Mouse (Mus musculus): ENCODE measurements around the gene Cux1. TPM values are rescaled to one million over a fixed set of nuclear protein-coding genes. Genes with fewer than 3 reads are reported as not detected.

Cux1 gene
- polyA plus RNA-seq, 1 experiment from 2014 or later: 112 TPM

DNA sequence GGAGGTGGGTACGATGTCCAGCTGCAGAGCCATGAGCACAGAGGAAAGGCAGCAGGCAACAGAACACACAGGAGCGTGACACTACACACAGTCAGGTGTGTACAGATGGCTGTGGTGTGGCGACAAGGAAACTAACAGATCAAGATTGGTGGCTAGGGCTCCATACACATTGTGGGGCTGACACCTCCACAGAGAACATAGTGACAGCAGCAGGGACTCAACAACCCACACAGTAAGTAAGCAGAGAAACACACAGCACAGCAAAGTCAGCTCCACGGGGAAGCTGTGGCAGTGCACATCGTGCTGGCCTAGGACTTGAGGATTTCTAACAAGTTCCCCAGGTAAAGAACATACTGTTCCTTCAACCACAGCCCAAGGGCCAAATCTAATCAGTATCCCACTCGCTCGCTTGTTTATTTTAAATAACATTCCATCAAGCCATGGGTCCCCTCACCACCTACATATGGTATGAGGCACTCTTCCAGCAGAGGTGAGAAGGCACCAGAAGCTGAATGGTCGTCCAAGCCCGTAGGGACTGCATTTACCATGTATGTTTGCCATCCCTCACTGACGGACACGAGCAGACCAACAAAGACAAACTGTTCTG, 108.3 kb downstream of the Cux1 start:
- Histone ChIP-seq H3K36me3 (ENCODE audit: control insufficient read depth, insufficient read depth, low read length) (no peaks in the 10 kb centered on the region), H3K4me3 (replicated peaks; ENCODE audit: low read depth, low read length) (no peak overlapping the region), H3K4me2 (ENCODE audit: low read length) (no peak overlapping the region), H3K27ac (replicated peaks; ENCODE audit: low read depth, low read length) (no peak overlapping the region), H3K27me3 (ENCODE audit: control insufficient read depth, insufficient read depth, low read length) (no peaks in the 10 kb centered on the region), H3K9ac (replicated peaks; ENCODE audit: low read length) (no peak overlapping the region), H3K4me1 (ENCODE audit: control insufficient read depth, insufficient read depth, low read length) (no peaks in the 10 kb centered on the region), H3K9me3 (ENCODE audit: control insufficient read depth, low read length) (no peaks in the 10 kb centered on the region)
- DNase-seq: no peak
- WGBS: 91% methylated on average over 11 of the region's 11 CpGs
- ATAC-seq (ENCODE audit: low FRiP score, low TSS enrichment): no peak

DNA sequence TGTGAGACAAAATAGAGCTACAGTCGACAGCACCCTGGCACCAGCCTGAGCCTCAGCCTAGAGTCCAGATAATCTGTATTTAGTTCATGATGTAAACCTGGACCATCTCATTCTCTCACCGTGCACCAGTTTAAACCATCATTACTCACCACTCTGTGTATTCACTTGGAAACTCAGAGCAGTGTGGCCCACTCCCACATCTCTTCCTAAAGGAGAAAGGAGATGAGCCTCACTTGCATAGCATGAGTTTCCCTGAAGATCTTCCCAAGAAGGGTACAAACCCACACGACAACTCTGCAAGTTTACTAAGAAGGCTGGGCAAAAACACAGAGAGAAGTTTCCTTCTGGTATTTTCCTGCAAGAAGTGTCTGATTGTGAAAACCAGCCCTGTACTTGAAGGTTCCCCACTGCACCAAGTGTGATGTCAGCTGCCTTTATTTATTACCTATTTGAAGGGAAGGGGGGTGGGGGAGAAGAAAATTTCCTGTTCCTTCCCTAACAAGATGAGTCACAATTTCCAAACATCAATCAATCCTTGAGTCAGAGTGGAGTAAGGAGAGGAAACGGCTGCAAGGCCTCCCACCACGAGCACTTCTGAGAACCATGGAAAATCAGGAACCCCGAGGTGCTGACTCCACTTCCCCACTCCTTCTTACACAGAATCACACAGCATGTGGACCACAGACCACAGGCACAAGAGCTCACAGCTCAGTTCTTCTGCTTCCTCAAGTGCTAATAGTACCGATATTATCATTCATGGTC, 109.0 kb downstream of the Cux1 start:
- no peak overlapping the region for H3K4me2 ChIP-seq (ENCODE audit: low read length)
- WGBS: 77% methylated on average over 7 of the region's 7 CpGs
- H3K27ac ChIP-seq (replicated peaks; ENCODE audit: low read depth, low read length): no peak overlapping the region
- no peaks in the 10 kb centered on the region for H3K27me3 ChIP-seq (ENCODE audit: control insufficient read depth, insufficient read depth, low read length)
- DNase-seq (no peak), ATAC-seq (ENCODE audit: low FRiP score, low TSS enrichment) (no peak)
- no peaks in the 10 kb centered on the region for H3K4me1 ChIP-seq (ENCODE audit: control insufficient read depth, insufficient read depth, low read length)
- H3K9ac ChIP-seq (replicated peaks; ENCODE audit: low read length): no peak overlapping the region
- H3K9me3 ChIP-seq (ENCODE audit: control insufficient read depth, low read length): no peaks in the 10 kb centered on the region
- H3K4me3 ChIP-seq (replicated peaks; ENCODE audit: low read depth, low read length): no peak overlapping the region
- H3K36me3 ChIP-seq (ENCODE audit: control insufficient read depth, insufficient read depth, low read length): no peaks in the 10 kb centered on the region

DNA sequence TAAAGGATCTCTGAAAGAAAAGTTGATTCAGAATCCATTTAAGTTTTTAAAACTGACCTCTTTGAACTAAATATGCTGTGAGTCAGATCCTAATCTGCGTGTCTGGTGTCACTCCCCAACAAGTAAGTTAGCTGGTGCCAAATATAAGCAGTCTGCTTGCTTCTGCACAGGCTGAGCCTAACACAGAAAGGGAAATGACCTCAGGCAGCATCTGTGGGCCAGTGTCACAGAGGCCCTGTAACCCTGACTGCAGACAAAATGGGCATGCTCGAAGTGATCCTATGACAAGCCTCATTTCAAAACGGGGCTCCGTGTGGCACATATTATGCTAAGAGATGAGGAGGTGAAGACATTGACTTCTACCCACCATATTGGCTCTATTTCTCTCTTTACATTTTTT, 110.9 kb downstream of the Cux1 start:
- Histone ChIP-seq H3K27ac (replicated peaks; ENCODE audit: low read depth, low read length) (no peak overlapping the region), H3K4me2 (ENCODE audit: low read length) (no peak overlapping the region), H3K36me3 (ENCODE audit: control insufficient read depth, insufficient read depth, low read length) (no peaks in the 10 kb centered on the region), H3K27me3 (ENCODE audit: control insufficient read depth, insufficient read depth, low read length) (no peaks in the 10 kb centered on the region), H3K9me3 (ENCODE audit: control insufficient read depth, low read length) (no peaks in the 10 kb centered on the region), H3K9ac (replicated peaks; ENCODE audit: low read length) (no peak overlapping the region), H3K4me1 (ENCODE audit: control insufficient read depth, insufficient read depth, low read length) (no peaks in the 10 kb centered on the region), H3K4me3 (replicated peaks; ENCODE audit: low read depth, low read length) (no peak overlapping the region)
- ATAC-seq (ENCODE audit: low FRiP score, low TSS enrichment) (no peak), DNase-seq (no peak)
- 90% methylated on average over 4 of the region's 4 CpGs for WGBS

DNA sequence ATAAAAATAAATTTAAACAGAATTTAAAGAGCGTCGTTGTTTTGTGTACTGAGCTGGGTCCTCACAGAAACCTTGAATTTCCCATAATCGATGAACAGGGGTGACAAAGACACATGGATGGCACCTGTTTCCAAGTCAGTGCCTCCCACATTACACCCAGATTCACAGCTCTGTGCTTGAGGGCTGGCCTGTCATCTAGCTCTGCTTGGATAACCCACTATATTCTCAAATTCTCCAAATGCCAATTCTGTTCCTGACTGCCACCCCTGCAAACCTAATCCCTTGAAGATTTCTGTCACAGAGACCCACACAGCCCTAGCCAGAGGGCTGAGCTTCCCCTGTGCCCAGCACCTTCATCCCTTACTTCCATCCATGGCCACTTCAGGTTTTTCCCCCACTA, 114.6 kb downstream of the Cux1 start:
- Histone ChIP-seq H3K36me3 (ENCODE audit: control insufficient read depth, insufficient read depth, low read length) (no peaks in the 10 kb centered on the region), H3K4me2 (ENCODE audit: low read length) (no peak overlapping the region), H3K27me3 (ENCODE audit: control insufficient read depth, insufficient read depth, low read length) (no peaks in the 10 kb centered on the region), H3K4me3 (replicated peaks; ENCODE audit: low read depth, low read length) (no peak overlapping the region), H3K9ac (replicated peaks; ENCODE audit: low read length) (no peak overlapping the region), H3K27ac (replicated peaks; ENCODE audit: low read depth, low read length) (no peak overlapping the region), H3K4me1 (ENCODE audit: control insufficient read depth, insufficient read depth, low read length) (no peaks in the 10 kb centered on the region), H3K9me3 (ENCODE audit: control insufficient read depth, low read length) (no peaks in the 10 kb centered on the region)
- DNase-seq (no peak), ATAC-seq (ENCODE audit: low FRiP score, low TSS enrichment) (no peak)
- 98% methylated on average over 3 of the region's 3 CpGs for WGBS

DNA sequence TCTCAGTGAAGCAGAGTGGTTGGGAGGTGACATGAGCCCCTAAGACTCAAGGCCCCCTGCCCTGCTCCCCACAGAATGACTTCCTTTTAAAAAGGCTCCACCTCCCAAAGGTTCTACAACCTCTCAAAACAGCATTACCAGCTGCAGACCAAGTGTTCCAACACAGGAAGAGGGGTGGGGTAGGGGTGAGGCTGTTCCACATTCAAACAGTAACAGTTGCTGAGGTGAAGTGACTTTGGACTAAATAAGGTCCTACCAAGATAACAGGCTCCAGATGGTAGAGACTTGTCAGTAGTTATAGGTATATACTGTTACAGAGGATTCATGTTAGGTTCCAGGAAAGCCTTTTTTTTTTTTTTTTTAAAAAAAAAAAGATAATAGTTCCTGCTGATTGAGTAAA, 117.5 kb downstream of the Cux1 start:
- H3K27me3 ChIP-seq (ENCODE audit: control insufficient read depth, insufficient read depth, low read length): no peaks in the 10 kb centered on the region
- no peak overlapping the region for H3K4me3 ChIP-seq (replicated peaks; ENCODE audit: low read depth, low read length)
- no peak for ATAC-seq (ENCODE audit: low FRiP score, low TSS enrichment)
- H3K27ac ChIP-seq (replicated peaks; ENCODE audit: low read depth, low read length): no peak overlapping the region
- no peaks in the 10 kb centered on the region for H3K4me1 ChIP-seq (ENCODE audit: control insufficient read depth, insufficient read depth, low read length)
- H3K4me2 ChIP-seq (ENCODE audit: low read length): no peak overlapping the region
- no peak for DNase-seq
- H3K9me3 ChIP-seq (ENCODE audit: control insufficient read depth, low read length): no peaks in the 10 kb centered on the region
- no peaks in the 10 kb centered on the region for H3K36me3 ChIP-seq (ENCODE audit: control insufficient read depth, insufficient read depth, low read length)
- H3K9ac ChIP-seq (replicated peaks; ENCODE audit: low read length): no peak overlapping the region

DNA sequence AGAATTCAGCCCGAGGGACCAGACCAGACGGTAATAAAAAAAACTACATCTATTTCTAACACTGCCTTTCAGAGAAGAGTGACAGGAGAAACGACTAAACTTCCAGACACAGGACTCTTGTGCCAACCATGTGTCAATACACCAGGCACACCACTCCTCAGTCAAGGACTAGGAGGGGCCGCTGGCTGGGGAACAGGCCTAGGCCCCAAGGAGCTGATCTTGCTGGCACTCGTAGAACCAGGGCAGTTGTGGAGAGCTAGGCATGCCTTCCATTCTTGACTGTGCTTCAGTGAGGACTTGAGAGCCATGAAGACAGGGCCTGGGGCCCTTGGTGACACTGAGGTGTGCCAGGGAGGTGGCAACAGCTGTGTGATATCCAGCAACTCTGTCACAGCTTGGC, 121.3 kb downstream of the Cux1 start:
- Histone ChIP-seq H3K9me3 (ENCODE audit: control insufficient read depth, low read length) (no peaks in the 10 kb centered on the region), H3K27me3 (ENCODE audit: control insufficient read depth, insufficient read depth, low read length) (no peaks in the 10 kb centered on the region), H3K4me1 (ENCODE audit: control insufficient read depth, insufficient read depth, low read length) (peaks cover 6% of the 10 kb centered on the region; the same call in 1 of the 2 replicates), H3K9ac (replicated peaks; ENCODE audit: low read length) (no peak overlapping the region), H3K36me3 (ENCODE audit: control insufficient read depth, insufficient read depth, low read length) (no peaks in the 10 kb centered on the region), H3K27ac (replicated peaks; ENCODE audit: low read depth, low read length) (no peak overlapping the region), H3K4me3 (replicated peaks; ENCODE audit: low read depth, low read length) (no peak overlapping the region), H3K4me2 (ENCODE audit: low read length) (no peak overlapping the region)
- no peak for DNase-seq
- WGBS: 90% methylated on average over 5 of the region's 5 CpGs
- no peak for ATAC-seq (ENCODE audit: low FRiP score, low TSS enrichment)

DNA sequence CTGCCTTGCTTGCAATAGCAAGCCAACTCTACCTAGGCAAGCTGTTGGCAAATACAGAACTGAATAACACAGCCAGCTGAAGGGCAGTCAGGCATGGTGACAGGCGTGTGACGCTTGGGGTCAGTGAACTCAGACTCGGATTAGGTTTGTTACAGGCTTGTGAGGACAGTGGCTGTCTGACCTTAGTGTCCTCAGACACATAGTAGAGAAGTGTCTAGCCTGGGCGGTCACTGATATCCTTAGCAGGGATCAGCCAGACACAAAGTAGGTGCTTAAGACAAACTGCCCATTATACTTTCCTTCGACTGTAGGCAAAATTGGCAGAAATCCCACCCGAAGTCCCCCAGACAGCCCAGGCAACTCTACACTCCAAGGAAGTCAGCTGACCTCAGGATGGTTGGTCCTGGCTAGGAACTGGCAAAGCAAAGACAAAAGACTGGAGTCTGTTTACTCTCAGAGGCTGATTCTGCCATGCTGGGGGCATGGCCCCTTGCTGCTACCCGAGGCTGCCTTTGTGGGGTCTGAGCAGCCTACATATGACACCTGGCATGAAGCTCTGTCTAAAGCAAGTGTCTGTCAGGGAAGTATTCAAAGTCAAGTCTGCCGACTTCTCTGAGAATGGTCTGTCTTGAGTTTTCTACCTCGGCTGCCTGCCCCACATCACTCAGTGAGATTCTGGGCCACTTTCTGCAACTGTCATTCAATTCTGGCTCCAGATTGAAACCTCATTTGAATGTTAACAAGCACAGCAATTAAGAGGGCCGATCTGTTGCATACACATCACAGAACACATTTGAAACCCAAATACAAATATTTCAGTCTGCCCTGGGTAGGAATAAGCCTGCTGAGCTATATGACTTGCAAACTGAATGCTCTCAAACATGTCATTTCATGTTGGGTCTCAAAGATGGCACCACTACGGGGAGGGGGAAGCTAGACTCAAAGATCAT, 124.8 kb downstream of the Cux1 start:
- DNase-seq (no peak), ATAC-seq (ENCODE audit: low FRiP score, low TSS enrichment) (no peak)
- WGBS: 61% methylated on average over 11 of the region's 11 CpGs
- Histone ChIP-seq H3K27me3 (ENCODE audit: control insufficient read depth, insufficient read depth, low read length) (no peaks in the 10 kb centered on the region), H3K9me3 (ENCODE audit: control insufficient read depth, low read length) (no peaks in the 10 kb centered on the region), H3K36me3 (ENCODE audit: control insufficient read depth, insufficient read depth, low read length) (no peaks in the 10 kb centered on the region), H3K4me1 (ENCODE audit: control insufficient read depth, insufficient read depth, low read length) (peaks cover 6% of the 10 kb centered on the region; the same call in 1 of the 2 replicates), H3K4me2 (ENCODE audit: low read length) (no peak overlapping the region), H3K27ac (replicated peaks; ENCODE audit: low read depth, low read length) (peak overlapping the region; percentile 26; the same call in 1 of the 2 replicates), H3K9ac (replicated peaks; ENCODE audit: low read length) (no peak overlapping the region), H3K4me3 (replicated peaks; ENCODE audit: low read depth, low read length) (no peak overlapping the region)

DNA sequence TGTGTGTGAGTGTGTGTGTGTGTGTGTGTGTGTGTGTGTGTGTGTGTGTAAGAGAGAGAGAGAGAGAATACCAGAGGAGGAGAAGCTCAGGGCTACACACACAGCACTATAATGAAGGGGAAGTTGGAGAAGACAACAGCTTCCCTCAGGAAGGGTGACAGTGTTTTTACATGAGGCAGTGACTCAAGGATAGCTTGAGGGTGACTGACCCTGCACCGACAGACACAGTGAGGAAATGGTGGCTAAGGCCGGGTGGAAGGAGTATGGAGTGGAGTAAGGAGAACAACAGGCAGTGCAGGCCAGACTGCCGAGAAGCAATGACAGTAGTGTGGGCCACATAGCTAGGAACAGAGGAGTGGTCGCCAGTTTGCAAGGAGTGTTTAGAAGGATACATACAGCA, 137.6 kb downstream of the Cux1 start:
- no peak for DNase-seq
- 79% methylated on average over 4 of the region's 4 CpGs for WGBS
- Histone ChIP-seq H3K9me3 (ENCODE audit: control insufficient read depth, low read length) (no peaks in the 10 kb centered on the region), H3K4me2 (ENCODE audit: low read length) (no peak overlapping the region), H3K4me3 (replicated peaks; ENCODE audit: low read depth, low read length) (no peak overlapping the region), H3K27ac (replicated peaks; ENCODE audit: low read depth, low read length) (no peak overlapping the region), H3K9ac (replicated peaks; ENCODE audit: low read length) (no peak overlapping the region), H3K4me1 (ENCODE audit: control insufficient read depth, insufficient read depth, low read length) (peaks cover 19% of the 10 kb centered on the region; the same call in 1 of the 2 replicates), H3K36me3 (ENCODE audit: control insufficient read depth, insufficient read depth, low read length) (no peaks in the 10 kb centered on the region), H3K27me3 (ENCODE audit: control insufficient read depth, insufficient read depth, low read length) (no peaks in the 10 kb centered on the region)
- no peak for ATAC-seq (ENCODE audit: low FRiP score, low TSS enrichment)
